Mouse (Mus musculus) liver, adult 2 months (tissue): ENCODE measurements at regions not wholly inside any gene's neighbourhood (a gene's known extent, or its start where the extent isn't known, plus 50 kb on each side); places are given as distances from the start of the nearest gene placed in this dataset.

Experiments used
- DNase-seq: peaks from one replicate; pipeline ENCODE4 v3.0.0-alpha.2; 2011; ENCODE audit warnings: low read depth, low spot score; ENCODE audit errors: extremely low read depth
- H3K27ac ChIP-seq: fragments of 200-500 bp; replicated peaks from 2 replicates; pipeline ENCODE4 v1.5.1; 2012; ENCODE audit warnings: low read depth, mild to moderate bottlenecking, control low read depth, inconsistent platforms, low read length; ENCODE audit not compliant: insufficient read depth
- H3K27me3 ChIP-seq: fragments of 200-500 bp; 2 replicates; pipeline ENCODE4 v1.6.1; 2012; ENCODE audit warnings: mild to moderate bottlenecking, moderate library complexity, low read length, inconsistent platforms; ENCODE audit not compliant: control insufficient read depth, insufficient read depth
- H3K36me3 ChIP-seq: fragments of 200-500 bp; 2 replicates; pipeline ENCODE4 v1.6.1; 2012; ENCODE audit warnings: low read length, inconsistent platforms; ENCODE audit not compliant: control insufficient read depth, insufficient read depth
- H3K4me1 ChIP-seq: fragments of 200-500 bp; 2 replicates; pipeline ENCODE4 v1.6.1; 2011; ENCODE audit warnings: low read length; ENCODE audit not compliant: control insufficient read depth, insufficient read depth
- H3K4me3 ChIP-seq: fragments of 200-500 bp; 2 replicates; pipeline ENCODE4 v1.5.1; 2011; ENCODE audit warnings: low read depth, mild to moderate bottlenecking, control low read depth, low read length, moderate library complexity; ENCODE audit not compliant: insufficient read depth
- H3K79me2 ChIP-seq: fragments of 200-500 bp; 2 replicates; pipeline ENCODE4 v1.6.1; 2012; ENCODE audit warnings: inconsistent platforms, mild to moderate bottlenecking, low read length, moderate library complexity; ENCODE audit not compliant: control insufficient read depth, insufficient read depth
- H3K9ac ChIP-seq: fragments of 200-500 bp; 2 replicates; pipeline ENCODE4 v1.6.1; 2012; ENCODE audit warnings: low read depth, mild to moderate bottlenecking, control low read depth, inconsistent platforms, low read length
- CTCF ChIP-seq: fragments of 200-500 bp; IDR thresholded peaks from 2 replicates; pipeline ENCODE4 v1.5.1; 2011; ENCODE audit warnings: low read depth, low read length, control low read depth
- POLR2A ChIP-seq: fragments of 200-500 bp; IDR thresholded peaks from 2 replicates; pipeline ENCODE4 v1.6.1; 2011; ENCODE audit warnings: low read length, control low read depth; ENCODE audit not compliant: insufficient read depth; ENCODE audit errors: extremely low read depth
- WGBS: fragments of 180-500 bp; shearing (Covaris S2); methylation state at CpG from one replicate; pipeline ENCODE4 v1.1.7; 2018; 5-methylcytosine and 5-hydroxymethylcytosine counted together

GRCm38 (mm10) chr13:52722718-52723117 lies 139.7 kb downstream of the Syk start:
- Histone ChIP-seq H3K36me3 (no peaks in the 10 kb centered on the region), H3K4me3 (no peak overlapping the region), H3K9ac (no peak overlapping the region), H3K79me2 (no peaks in the 10 kb centered on the region), H3K27me3 (no peaks in the 10 kb centered on the region), H3K27ac (no peak overlapping the region), H3K4me1 (peaks cover 3% of the 10 kb centered on the region; the same call in 1 of the 2 replicates)
- WGBS, result 87% methylated on average over 3 of the region's 3 CpGs
- TF ChIP-seq CTCF (no peak), POLR2A (no peak)
- no peak for DNase-seq

GRCm38 (mm10) chr13:52726043-52726442 lies 143.1 kb downstream of the Syk start:
- Histone ChIP-seq H3K27ac (no peak overlapping the region), H3K27me3 (no peaks in the 10 kb centered on the region), H3K79me2 (no peaks in the 10 kb centered on the region), H3K36me3 (no peaks in the 10 kb centered on the region), H3K4me3 (no peak overlapping the region), H3K4me1 (no peaks in the 10 kb centered on the region), H3K9ac (no peak overlapping the region)
- TF ChIP-seq CTCF (no peak), POLR2A (no peak)
- DNase-seq, result no peak
- WGBS, result 65% methylated on average over 10 of the region's 10 CpGs

- Histone ChIP-seq H3K79me2 (no peaks in the 10 kb centered on the region), H3K36me3 (no peaks in the 10 kb centered on the region), H3K4me1 (no peaks in the 10 kb centered on the region), H3K27ac (no peak overlapping the region), H3K27me3 (no peaks in the 10 kb centered on the region), H3K9ac (no peak overlapping the region), H3K4me3 (no peak overlapping the region)
- TF ChIP-seq CTCF (no peak), POLR2A (no peak)
- 90% methylated on average over 3 of the region's 3 CpGs for whole genome bisulfite sequencing
- DNase-seq, result no peak
Measured at GRCm38 (mm10) chr13:52726525-52726924, 143.6 kb downstream of the Syk start.

- WGBS, result 89% methylated on average over 6 of the region's 6 CpGs
- Histone ChIP-seq H3K9ac (no peak overlapping the region), H3K27me3 (no peaks in the 10 kb centered on the region), H3K27ac (no peak overlapping the region), H3K4me1 (no peaks in the 10 kb centered on the region), H3K4me3 (no peak overlapping the region), H3K36me3 (no peaks in the 10 kb centered on the region), H3K79me2 (no peaks in the 10 kb centered on the region)
- no peak for DNase-seq
- no peak for TF ChIP-seq POLR2A
- no peak for TF ChIP-seq CTCF
Measured at GRCm38 (mm10) chr13:52735453-52735933, 152.5 kb downstream of the Syk start.

GRCm38 (mm10) chr13:52735934-52736523 lies 153.1 kb downstream of the Syk start:
- no peak overlapping the region for H3K4me3 ChIP-seq
- TF ChIP-seq CTCF, result no peak
- TF ChIP-seq POLR2A, result no peak
- no peak overlapping the region for H3K9ac ChIP-seq
- H3K79me2 ChIP-seq, result no peaks in the 10 kb centered on the region
- 49% methylated on average over 19 of the region's 19 CpGs for WGBS
- H3K4me1 ChIP-seq, result no peaks in the 10 kb centered on the region
- no peak overlapping the region for H3K27ac ChIP-seq
- peak; percentile 66 for DNase-seq
- H3K36me3 ChIP-seq, result no peaks in the 10 kb centered on the region
- H3K27me3 ChIP-seq, result no peaks in the 10 kb centered on the region

- Histone ChIP-seq H3K79me2 (no peaks in the 10 kb centered on the region), H3K27ac (no peak overlapping the region), H3K4me1 (no peaks in the 10 kb centered on the region), H3K27me3 (no peaks in the 10 kb centered on the region), H3K4me3 (no peak overlapping the region), H3K36me3 (no peaks in the 10 kb centered on the region), H3K9ac (no peak overlapping the region)
- DNase-seq, result peak; percentile 34
- no peak for TF ChIP-seq CTCF
- TF ChIP-seq POLR2A, result no peak
- WGBS, result 64% methylated on average over 9 of the region's 9 CpGs
Measured at GRCm38 (mm10) chr13:52738095-52738660, 155.2 kb downstream of the Syk start.
